Mouse (Mus musculus): Measurements from ENCODE around the gene Camk2g. TPM values are rescaled to one million over a fixed set of nuclear protein-coding genes. Genes with fewer than 3 reads are reported as not detected.

The Camk2g gene
- polyA plus RNA-seq, 1 experiment from 2014 or later, result 166 TPM

DNA sequence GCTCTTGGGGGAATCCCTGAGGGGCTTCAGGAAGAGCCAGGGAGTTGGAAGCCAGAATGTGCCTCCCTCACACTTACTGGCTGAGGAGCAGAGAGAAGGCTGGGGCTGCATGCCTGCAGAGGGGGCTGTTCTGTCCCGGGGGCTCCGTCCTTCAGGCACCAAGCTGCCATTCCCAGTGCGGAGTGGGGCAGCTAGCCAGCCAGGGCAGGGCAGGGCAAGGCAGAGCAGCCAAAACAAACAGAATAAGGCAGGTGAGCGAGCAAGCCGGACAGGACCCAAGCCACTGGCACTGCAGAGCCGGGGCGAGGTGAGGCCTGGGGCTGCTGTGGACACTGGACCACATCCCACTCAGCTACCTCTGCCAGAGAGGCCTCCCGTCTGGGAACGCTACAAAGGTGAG, 52.6 kb downstream of the Camk2g start:
- Histone ChIP-seq H3K27me3 (ENCODE audit: control insufficient read depth, insufficient read depth, low read length) (no peaks in the 10 kb centered on the region), H3K9me3 (ENCODE audit: control insufficient read depth, low read length) (no peaks in the 10 kb centered on the region), H3K4me1 (replicated peaks; ENCODE audit: control insufficient read depth, insufficient read depth, low read length) (no peaks in the 10 kb centered on the region), H3K4me3 (replicated peaks; ENCODE audit: low read length) (no peak overlapping the region), H3K4me2 (replicated peaks) (no peak overlapping the region), H3K36me3 (replicated peaks; ENCODE audit: control insufficient read depth, insufficient read depth) (peaks cover 87% of the 10 kb centered on the region), H3K27ac (no peak overlapping the region), H3K9ac (no peak overlapping the region)
- DNase-seq (ENCODE audit: low spot score) (no peak), ATAC-seq (ENCODE audit: low FRiP score) (no peak)
- 93% methylated on average over 9 of the region's 9 CpGs for WGBS

- ATAC-seq (ENCODE audit: low FRiP score), result no peak
- Histone ChIP-seq H3K4me1 (replicated peaks; ENCODE audit: control insufficient read depth, insufficient read depth, low read length) (peaks cover 4% of the 10 kb centered on the region), H3K4me2 (replicated peaks) (no peak overlapping the region), H3K9ac (no peak overlapping the region), H3K36me3 (replicated peaks; ENCODE audit: control insufficient read depth, insufficient read depth) (peaks cover 72% of the 10 kb centered on the region), H3K27ac (no peak overlapping the region), H3K27me3 (ENCODE audit: control insufficient read depth, insufficient read depth, low read length) (no peaks in the 10 kb centered on the region), H3K9me3 (ENCODE audit: control insufficient read depth, low read length) (no peaks in the 10 kb centered on the region), H3K4me3 (replicated peaks; ENCODE audit: low read length) (no peak overlapping the region)
- WGBS, result 94% methylated on average over 8 of the region's 8 CpGs
- no peak for DNase-seq (ENCODE audit: low spot score)
Observed at GRCm38 (mm10) chr14:20738511-20738910, 55.4 kb downstream of the Camk2g start.

GRCm38 (mm10) chr14:20737306-20737705, 56.6 kb downstream of the Camk2g start:
- H3K36me3 ChIP-seq (replicated peaks; ENCODE audit: control insufficient read depth, insufficient read depth), result peaks cover 64% of the 10 kb centered on the region
- H3K4me3 ChIP-seq (replicated peaks; ENCODE audit: low read length), result no peak overlapping the region
- WGBS, result 40% methylated on average over 14 of the region's 14 CpGs
- peaks cover 10% of the 10 kb centered on the region for H3K4me1 ChIP-seq (replicated peaks; ENCODE audit: control insufficient read depth, insufficient read depth, low read length)
- H3K4me2 ChIP-seq (replicated peaks), result no peak overlapping the region
- DNase-seq (ENCODE audit: low spot score) (no peak), ATAC-seq (ENCODE audit: low FRiP score) (no peak)
- H3K9me3 ChIP-seq (ENCODE audit: control insufficient read depth, low read length), result no peaks in the 10 kb centered on the region
- no peaks in the 10 kb centered on the region for H3K27me3 ChIP-seq (ENCODE audit: control insufficient read depth, insufficient read depth, low read length)
- H3K27ac ChIP-seq, result no peak overlapping the region
- H3K9ac ChIP-seq, result no peak overlapping the region

- H3K27me3 ChIP-seq (ENCODE audit: control insufficient read depth, insufficient read depth, low read length), result no peaks in the 10 kb centered on the region
- no peak for ATAC-seq (ENCODE audit: low FRiP score)
- no peak overlapping the region for H3K4me2 ChIP-seq (replicated peaks)
- no peak overlapping the region for H3K9ac ChIP-seq
- H3K4me1 ChIP-seq (replicated peaks; ENCODE audit: control insufficient read depth, insufficient read depth, low read length), result peaks cover 10% of the 10 kb centered on the region
- H3K36me3 ChIP-seq (replicated peaks; ENCODE audit: control insufficient read depth, insufficient read depth), result peaks cover 52% of the 10 kb centered on the region
- no peaks in the 10 kb centered on the region for H3K9me3 ChIP-seq (ENCODE audit: control insufficient read depth, low read length)
- WGBS, result 85% methylated on average over 13 of the region's 13 CpGs
- H3K4me3 ChIP-seq (replicated peaks; ENCODE audit: low read length), result no peak overlapping the region
- no peak overlapping the region for H3K27ac ChIP-seq
- no peak for DNase-seq (ENCODE audit: low spot score)
Observed at GRCm38 (mm10) chr14:20735892-20736390, 57.9 kb downstream of the Camk2g start.

GRCm38 (mm10) chr14:20735052-20735451, 58.8 kb downstream of the Camk2g start:
- Histone ChIP-seq H3K4me3 (replicated peaks; ENCODE audit: low read length) (no peak overlapping the region), H3K36me3 (replicated peaks; ENCODE audit: control insufficient read depth, insufficient read depth) (peaks cover 52% of the 10 kb centered on the region), H3K9me3 (ENCODE audit: control insufficient read depth, low read length) (no peaks in the 10 kb centered on the region), H3K4me1 (replicated peaks; ENCODE audit: control insufficient read depth, insufficient read depth, low read length) (peaks cover 10% of the 10 kb centered on the region), H3K9ac (no peak overlapping the region), H3K4me2 (replicated peaks) (peak overlapping the region; percentile 91; the same call in 1 of the 2 replicates), H3K27ac (no peak overlapping the region), H3K27me3 (ENCODE audit: control insufficient read depth, insufficient read depth, low read length) (no peaks in the 10 kb centered on the region)
- ATAC-seq (ENCODE audit: low FRiP score) (no peak), DNase-seq (ENCODE audit: low spot score) (no peak)
- 76% methylated on average over 2 of the region's 2 CpGs for WGBS

- Histone ChIP-seq H3K9ac (peak within 1 kb of the TSS; percentile 91), H3K4me1 (replicated peaks; ENCODE audit: control insufficient read depth, insufficient read depth, low read length) (peaks cover 10% of the 10 kb centered on the region), H3K27me3 (ENCODE audit: control insufficient read depth, insufficient read depth, low read length) (no peaks in the 10 kb centered on the region), H3K4me3 (replicated peaks; ENCODE audit: low read length) (peak within 1 kb of the TSS; percentile 84), H3K27ac (peak within 1 kb of the TSS; percentile 78), H3K4me2 (replicated peaks) (peak within 1 kb of the TSS; percentile 91), H3K36me3 (replicated peaks; ENCODE audit: control insufficient read depth, insufficient read depth) (peaks cover 52% of the 10 kb centered on the region), H3K9me3 (ENCODE audit: control insufficient read depth, low read length) (no peaks in the 10 kb centered on the region)
- WGBS, result under 1% methylated on average over 75 of the region's 81 CpGs
- ATAC-seq (ENCODE audit: low FRiP score) (peak; percentile 98), DNase-seq (ENCODE audit: low spot score) (peak; percentile 83)
Observed at GRCm38 (mm10) chr14:20733952-20734774, 59.7 kb downstream of the Camk2g start, which contains the start of gene Ndst2. Ndst2 (minus strand) TSS chr14:20734562.

DNA sequence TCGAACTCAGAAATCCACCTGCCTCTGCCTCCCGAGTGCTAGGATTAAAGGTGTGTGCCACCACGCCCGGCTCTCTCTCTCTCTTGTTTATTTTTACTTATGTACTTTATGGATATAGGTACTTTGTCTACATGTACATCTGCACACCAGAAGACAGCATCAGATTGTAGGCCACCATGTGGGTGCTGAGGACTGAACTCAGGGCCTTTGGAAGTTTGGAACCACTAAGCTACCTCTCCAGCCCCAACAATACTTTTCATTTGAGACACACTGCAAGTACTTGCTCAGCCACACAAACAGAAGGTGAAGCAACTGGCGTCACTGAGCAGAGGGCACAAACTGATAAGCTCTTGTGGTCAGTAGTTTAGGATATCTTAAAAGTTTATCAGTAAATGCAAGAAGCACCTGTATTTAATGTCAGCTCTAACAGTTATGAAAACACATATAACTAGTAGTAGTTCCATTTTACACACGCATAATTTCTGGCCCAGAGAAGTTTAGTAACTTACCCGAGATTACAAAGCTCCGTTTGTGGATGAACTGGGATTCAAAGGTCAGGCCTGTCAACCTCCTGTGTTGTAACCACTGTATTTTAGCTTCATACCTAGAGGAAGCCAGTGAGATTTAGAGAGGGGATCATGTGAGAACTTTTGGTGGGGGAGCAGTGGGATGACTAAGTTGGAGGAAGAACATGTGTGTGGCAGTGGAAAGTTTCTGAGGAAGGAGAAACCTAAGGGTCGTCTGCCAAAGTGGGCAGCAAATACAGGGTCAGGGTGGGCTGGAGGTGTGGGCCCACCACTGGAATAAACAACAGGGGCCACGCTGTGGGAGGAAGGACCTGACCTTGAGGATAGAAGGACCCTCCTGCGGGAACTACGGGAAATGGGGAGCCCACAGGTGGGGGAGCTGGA, 60.6 kb downstream of the Camk2g start:
- no peaks in the 10 kb centered on the region for H3K9me3 ChIP-seq (ENCODE audit: control insufficient read depth, low read length)
- peak overlapping the region; percentile 84 for H3K4me3 ChIP-seq (replicated peaks; ENCODE audit: low read length)
- ATAC-seq (ENCODE audit: low FRiP score), result no peak
- DNase-seq (ENCODE audit: low spot score), result no peak
- peaks cover 52% of the 10 kb centered on the region for H3K36me3 ChIP-seq (replicated peaks; ENCODE audit: control insufficient read depth, insufficient read depth)
- H3K4me2 ChIP-seq (replicated peaks), result peak overlapping the region; percentile 91
- H3K9ac ChIP-seq, result peak overlapping the region; percentile 91
- 51% methylated on average over 12 of the region's 12 CpGs for WGBS
- H3K4me1 ChIP-seq (replicated peaks; ENCODE audit: control insufficient read depth, insufficient read depth, low read length), result peaks cover 10% of the 10 kb centered on the region
- peak overlapping the region; percentile 78; the same call in 1 of the 2 replicates for H3K27ac ChIP-seq
- no peaks in the 10 kb centered on the region for H3K27me3 ChIP-seq (ENCODE audit: control insufficient read depth, insufficient read depth, low read length)

GRCm38 (mm10) chr14:20730853-20731602, 62.9 kb downstream of the Camk2g start:
- Histone ChIP-seq H3K27ac (no peak overlapping the region), H3K36me3 (replicated peaks; ENCODE audit: control insufficient read depth, insufficient read depth) (peaks cover 56% of the 10 kb centered on the region), H3K9me3 (ENCODE audit: control insufficient read depth, low read length) (no peaks in the 10 kb centered on the region), H3K4me3 (replicated peaks; ENCODE audit: low read length) (no peak overlapping the region), H3K9ac (no peak overlapping the region), H3K27me3 (ENCODE audit: control insufficient read depth, insufficient read depth, low read length) (no peaks in the 10 kb centered on the region), H3K4me1 (replicated peaks; ENCODE audit: control insufficient read depth, insufficient read depth, low read length) (peaks cover 10% of the 10 kb centered on the region), H3K4me2 (replicated peaks) (no peak overlapping the region)
- WGBS, result 94% methylated on average over 9 of the region's 9 CpGs
- no peak for ATAC-seq (ENCODE audit: low FRiP score)
- no peak for DNase-seq (ENCODE audit: low spot score)

All from hindbrain, embryonic 14.5 days (tissue).